Comparison of ENCODE assay signal across 8 mouse cellular contexts in the genomic region with DNA sequence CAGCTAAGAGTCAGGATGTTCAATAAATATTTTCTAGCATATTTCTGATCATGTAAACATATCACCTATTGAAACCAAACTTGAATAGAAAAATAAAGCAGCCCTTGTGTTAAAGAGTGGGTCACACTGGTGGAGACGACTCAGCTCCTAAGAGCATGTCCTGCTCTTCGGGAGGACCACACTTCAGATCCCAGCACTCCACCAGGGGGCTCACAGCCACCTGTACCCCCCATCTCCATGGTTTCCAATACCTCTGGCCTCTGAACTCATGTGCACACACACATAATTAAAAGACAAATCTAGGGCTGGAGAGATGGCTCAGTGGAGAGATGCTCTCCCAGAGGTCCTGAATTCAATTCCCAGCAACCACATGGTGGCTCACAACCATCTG. TPM values are rescaled to one million over a fixed set of nuclear protein-coding genes. Genes with fewer than 3 reads are reported as not detected.
DNase-seq lines count a peak whose midpoint lies in the region; ATAC-seq and TF ChIP-seq lines count a peak whose summit lies in the region.
"Had no signal": no experiment of that assay in that cellular context is flagged by ENCODE, and none has a peak within 500 bp of the region (broad histone marks: within the 10 kb centered on the region; RNA-seq: fewer than 3 reads in every experiment).

No protein-coding gene starts in this region.

- H3K9ac ChIP-seq in forebrain, embryonic 14.5 days (ENCODE audit: low read length), result no peak overlapping the region; the same call in 1 of the 2 replicates
- H3K9ac ChIP-seq in liver, embryonic 15.5 days, result peak overlapping the region; percentile 93; the same call in 1 of the 2 replicates

- H3K4me3 ChIP-seq in forebrain, embryonic 14.5 days (ENCODE audit: low read depth, low read length), result no peak overlapping the region
- H3K4me3 ChIP-seq in liver, embryonic 15.5 days (replicated peaks), result peak overlapping the region; percentile 96
- H3K4me3 ChIP-seq in left cerebral cortex, adult 2 months, result no peak overlapping the region

- H3K4me2 ChIP-seq in forebrain, embryonic 14.5 days (ENCODE audit: low read length), result peak overlapping the region; percentile 75; the same call in 1 of the 2 replicates
- H3K4me2 ChIP-seq in liver, embryonic 15.5 days, result peak overlapping the region; percentile 82

- H3K27ac ChIP-seq in forebrain, embryonic 14.5 days (ENCODE audit: low read depth, low read length), result no peak overlapping the region
- no peak overlapping the region for H3K27ac ChIP-seq in liver, embryonic 15.5 days (replicated peaks)
- H3K27ac ChIP-seq in left cerebral cortex, adult 2 months, result no peak overlapping the region

- ATAC-seq in forebrain, embryonic 14.5 days, result no peak
- ATAC-seq in liver, embryonic 15.5 days (ENCODE audit: insufficient read depth), result no peak

- DNase-seq in 3T3-L1 (ENCODE audit: low read depth, low spot score) (peak; percentile 16), 416B (ENCODE audit: low read depth) (peak; percentile 49)
- no peak for DNase-seq in forebrain, embryonic 14.5 days (ENCODE audit: low spot score)
- DNase-seq in adrenal gland, postnatal 4 days (ENCODE audit: low spot score in 2 of 2), result no peak
- no peak for DNase-seq in left cerebral cortex, adult 2 months (ENCODE audit: extremely low spot score in 1 of 2, low spot score in 2 of 2)
- no peak for DNase-seq in gastrocnemius, postnatal 36 days
- DNase-seq: right cerebral cortex, adult 18-20 months had no signal

- TF ChIP-seq CTCF in left cerebral cortex, adult 2 months (IDR thresholded peaks at IDR 0.05), result no peak

- WGBS in forebrain, embryonic 14.5 days, result 35% methylated on average over 2 of the region's 2 CpGs
- WGBS in liver, embryonic 15.5 days (ENCODE audit: insufficient replicate concordance), result 24% methylated on average over 2 of the region's 2 CpGs

- no peaks in the 10 kb centered on the region for H3K9me3 ChIP-seq in forebrain, embryonic 14.5 days (replicated peaks; ENCODE audit: control insufficient read depth, low read length)
- H3K9me3 ChIP-seq in liver, embryonic 15.5 days (replicated peaks), result no peaks in the 10 kb centered on the region

- peaks cover 12% of the 10 kb centered on the region for H3K4me1 ChIP-seq in forebrain, embryonic 14.5 days (ENCODE audit: control insufficient read depth, insufficient read depth, low read length)
- peaks cover 78% of the 10 kb centered on the region for H3K4me1 ChIP-seq in liver, embryonic 15.5 days (replicated peaks)

- peaks cover 35% of the 10 kb centered on the region for H3K36me3 ChIP-seq in forebrain, embryonic 14.5 days (ENCODE audit: control insufficient read depth, insufficient read depth, low read length)
- peaks cover 51% of the 10 kb centered on the region for H3K36me3 ChIP-seq in liver, embryonic 15.5 days (replicated peaks)

- intact Hi-C loops in left cerebral cortex, adult 2 months (cut with DNase I), result no loop called here
- intact Hi-C loops in gastrocnemius, postnatal 36 days (cut with DNase I), result no loop called here

- no peaks in the 10 kb centered on the region for H3K27me3 ChIP-seq in forebrain, embryonic 14.5 days (replicated peaks; ENCODE audit: control insufficient read depth, insufficient read depth, low read length)
- H3K27me3 ChIP-seq in liver, embryonic 15.5 days, result no peaks in the 10 kb centered on the region

RNA-seq across cellular contexts. Expression of gene Ppil1, which starts 1.7 kb away (rescaled TPM):
- polyA plus RNA-seq in forebrain, embryonic 14.5 days (2014; fragmentation: Nextera tagmentation; extraction: Ambion mirVana), result 123 and 131 TPM in 2 replicates
- 86.2 and 92.9 TPM in 2 replicates for polyA plus RNA-seq in liver, embryonic 15.5 days (2015; fragmentation: Nextera tagmentation; extraction: Ambion mirVana)
- 10 to 100 TPM; 31.2 to 33.2 TPM for total RNA-seq in adrenal gland, postnatal 4 days (2021)
- 10 to 100 TPM; 19.8 to 20.0 TPM for total RNA-seq in left cerebral cortex, adult 2 months (2021)
- 1 to 10 TPM; 5.9 to 6.0 TPM for total RNA-seq in gastrocnemius, postnatal 36 days (2021)

RNA-seq across cellular contexts. Expression of gene BC004004, which starts 6.3 kb away (rescaled TPM):
- 116 and 123 TPM in 2 replicates for polyA plus RNA-seq in forebrain, embryonic 14.5 days (2014; fragmentation: Nextera tagmentation; extraction: Ambion mirVana)
- 62.7 and 69.9 TPM in 2 replicates for polyA plus RNA-seq in liver, embryonic 15.5 days (2015; fragmentation: Nextera tagmentation; extraction: Ambion mirVana)
- total RNA-seq in adrenal gland, postnatal 4 days (2021), result 100 to 1,000 TPM; 115 to 116 TPM
- 10 to 100 TPM; 78.9 to 85.0 TPM for total RNA-seq in left cerebral cortex, adult 2 months (2021)
- 100 to 1,000 TPM; 104 to 106 TPM for total RNA-seq in gastrocnemius, postnatal 36 days (2021)

RNA-seq across cellular contexts. Expression of gene Cpne5, which starts 24.3 kb away (rescaled TPM):
- 17.2 and 17.4 TPM in 2 replicates for polyA plus RNA-seq in forebrain, embryonic 14.5 days (2014; fragmentation: Nextera tagmentation; extraction: Ambion mirVana)
- polyA plus RNA-seq in liver, embryonic 15.5 days (2015; fragmentation: Nextera tagmentation; extraction: Ambion mirVana), result 0.05 and 0.12 TPM in 2 replicates
- total RNA-seq in adrenal gland, postnatal 4 days (2021), result 1 to 10 TPM; 2.8 to 2.9 TPM
- total RNA-seq in left cerebral cortex, adult 2 months (2021), result 100 to 1,000 TPM; 141 to 148 TPM
- total RNA-seq in gastrocnemius, postnatal 36 days (2021), result not detected

RNA-seq across cellular contexts. Expression of gene Pi16, which starts 55.2 kb away (rescaled TPM):
- polyA plus RNA-seq in forebrain, embryonic 14.5 days (2014; fragmentation: Nextera tagmentation; extraction: Ambion mirVana), result 1.2 TPM in 2 replicates
- 1.9 and 2.4 TPM in 2 replicates for polyA plus RNA-seq in liver, embryonic 15.5 days (2015; fragmentation: Nextera tagmentation; extraction: Ambion mirVana)
- total RNA-seq in adrenal gland, postnatal 4 days (2021), result 10 to 100 TPM; 11.3 to 13.3 TPM
- total RNA-seq in left cerebral cortex, adult 2 months (2021), result 1 to 10 TPM; 1.2 to 1.4 TPM
- total RNA-seq in gastrocnemius, postnatal 36 days (2021), result 10 to 100 TPM; 16.1 to 29.8 TPM

Comparison
In these comparisons a context has a peak if more than half of its experiments do, and no peak if none do; other contexts are left out.
1. DNase-seq: peak in 3T3-L1 (single experiment) and 416B (single experiment); none in forebrain, embryonic 14.5 days (single experiment), adrenal gland, postnatal 4 days (0 of 2), left cerebral cortex, adult 2 months (0 of 2) and gastrocnemius, postnatal 36 days (0 of 2).
2. RNA of gene Cpne5, which starts 24.3 kb away (total RNA-seq): 141 to 148 TPM in left cerebral cortex, adult 2 months; 2.8 to 2.9 TPM in adrenal gland, postnatal 4 days and not detected in gastrocnemius, postnatal 36 days; every median in the first group is over 10 times any median in the second.